Mouse (Mus musculus) bone marrow macrophage, adult 2 months (primary cell): ENCODE data around the gene Dab1.

ENCODE experiments used
- CTCF ChIP-seq: IDR thresholded peaks from 2 replicates; pipeline ENCODE4 v1.5.1; 2012; ENCODE audit warnings: low read depth, mild to moderate bottlenecking, low read length, moderate library complexity
- POLR2A ChIP-seq: IDR thresholded peaks from 2 replicates; pipeline ENCODE4 v1.6.1; 2012; ENCODE audit warnings: mild to moderate bottlenecking, low read depth, low read length, borderline replicate concordance

- TF ChIP-seq CTCF (no peak), POLR2A (no peak)
Measured at GRCm38 (mm10) chr4:104043441-104043840, 424.3 kb downstream of the Dab1 start.
